Mouse (Mus musculus): ENCODE data around the gene Ube2v1. TPM values are rescaled to one million over a fixed set of nuclear protein-coding genes. Genes with fewer than 3 reads are reported as not detected.
A peak's percentile ranks its signal among the peaks of the same experiment; 100 is the strongest.

The Ube2v1 gene
- polyA plus RNA-seq, 1 experiment = 314 TPM

DNA sequence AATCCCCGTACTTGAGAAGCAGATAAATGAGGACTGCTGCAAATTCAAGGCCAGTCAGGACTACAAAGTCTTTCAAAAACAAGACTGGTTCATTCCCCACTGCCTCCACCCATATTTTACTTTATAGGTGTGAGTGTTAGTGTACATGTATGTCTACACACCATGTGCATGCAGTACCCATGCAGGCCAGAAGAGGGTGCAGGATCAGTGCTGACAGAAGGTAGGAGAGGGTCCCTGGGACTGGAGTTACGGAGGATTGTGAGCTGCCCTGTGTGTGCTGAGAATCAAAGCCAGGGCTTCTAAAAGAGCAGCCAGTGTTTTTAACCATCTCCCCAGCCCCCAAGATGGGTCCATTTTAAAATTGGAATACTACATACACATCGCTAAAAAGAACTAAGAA, 8.4 kb upstream of the Ube2v1 start:
- H3K36me3 ChIP-seq (replicated peaks; ENCODE audit: low read length) = peaks cover 43% of the 10 kb centered on the region
- H3K4me3 ChIP-seq (replicated peaks) = no peak overlapping the region
- H3K9me3 ChIP-seq = 0 out of 2 replicates have a peak, but pooled peaks cover 3% of the 10 kb centered on the region
- H3K4me1 ChIP-seq = peaks cover 65% of the 10 kb centered on the region
- H3K27me3 ChIP-seq (replicated peaks) = no peaks in the 10 kb centered on the region
- TF ChIP-seq GATA1 (IDR thresholded peaks at IDR 0.05; ENCODE audit: borderline replicate concordance, low read length) = no peak
- no peak for TF ChIP-seq FLI1 (IDR thresholded peaks at IDR 0.05; ENCODE audit: low read length)

GRCm38 (mm10) chr2:167634865-167635512, 3.1 kb upstream of the Ube2v1 start:
- peaks cover 75% of the 10 kb centered on the region for H3K4me1 ChIP-seq
- TF ChIP-seq GATA1 (IDR thresholded peaks at IDR 0.05; ENCODE audit: borderline replicate concordance, low read length) (no peak), FLI1 (IDR thresholded peaks at IDR 0.05; ENCODE audit: low read length) (no peak)
- 0 out of 2 replicates have a peak, but pooled peaks cover 3% of the 10 kb centered on the region for H3K9me3 ChIP-seq
- H3K4me3 ChIP-seq (replicated peaks) = peak overlapping the region; percentile 97
- peaks cover 8% of the 10 kb centered on the region for H3K36me3 ChIP-seq (replicated peaks; ENCODE audit: low read length)
- no peaks in the 10 kb centered on the region for H3K27me3 ChIP-seq (replicated peaks)

DNA sequence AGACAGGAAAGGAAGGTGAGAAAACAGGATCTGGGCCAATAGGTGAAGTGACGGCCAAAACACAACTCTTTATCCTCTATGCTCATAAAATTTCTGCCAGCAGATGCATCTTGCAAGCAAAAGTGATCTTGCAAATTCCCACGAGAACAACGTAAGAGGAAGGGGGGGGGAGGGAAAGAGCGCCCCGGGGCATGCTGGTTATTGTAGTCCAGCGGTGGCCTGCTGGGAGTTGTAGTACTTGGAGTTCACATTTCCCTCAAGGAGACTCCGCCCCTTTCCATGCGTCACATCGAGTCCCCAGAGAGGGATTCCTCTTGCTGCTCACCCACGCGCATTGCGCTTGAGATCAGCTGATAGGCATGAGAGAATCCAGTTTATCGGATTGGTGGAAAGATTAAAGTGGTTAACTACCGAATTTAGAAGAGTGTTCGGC, 2.5 kb upstream of the Ube2v1 start:
- Histone ChIP-seq H3K4me1 (peaks cover 79% of the 10 kb centered on the region), H3K4me3 (replicated peaks) (peak overlapping the region; percentile 97), H3K27me3 (replicated peaks) (no peaks in the 10 kb centered on the region), H3K9me3 (0 out of 2 replicates have a peak, but pooled peaks cover 3% of the 10 kb centered on the region), H3K36me3 (replicated peaks; ENCODE audit: low read length) (peaks cover 10% of the 10 kb centered on the region)
- no peak for TF ChIP-seq FLI1 (IDR thresholded peaks at IDR 0.05; ENCODE audit: low read length)
- peak; percentile 36; the same call in 1 of the 3 replicates for TF ChIP-seq GATA1 (IDR thresholded peaks at IDR 0.05; ENCODE audit: borderline replicate concordance, low read length)

GRCm38 (mm10) chr2:167633537-167633872, 1.6 kb upstream of the Ube2v1 start:
- Histone ChIP-seq H3K27me3 (replicated peaks) (no peaks in the 10 kb centered on the region), H3K4me3 (replicated peaks) (peak overlapping the region; percentile 97), H3K9me3 (0 out of 2 replicates have a peak, but pooled peaks cover 3% of the 10 kb centered on the region), H3K36me3 (replicated peaks; ENCODE audit: low read length) (peaks cover 19% of the 10 kb centered on the region), H3K4me1 (peaks cover 80% of the 10 kb centered on the region)
- TF ChIP-seq FLI1 (IDR thresholded peaks at IDR 0.05; ENCODE audit: low read length) (no peak), GATA1 (IDR thresholded peaks at IDR 0.05; ENCODE audit: borderline replicate concordance, low read length) (no peak)

GRCm38 (mm10) chr2:167632731-167633536, 1.0 kb upstream of the Ube2v1 start:
- H3K36me3 ChIP-seq (replicated peaks; ENCODE audit: low read length) = peaks cover 25% of the 10 kb centered on the region
- H3K4me3 ChIP-seq (replicated peaks) = peak overlapping the region; percentile 97
- TF ChIP-seq FLI1 (IDR thresholded peaks at IDR 0.05; ENCODE audit: low read length) = no peak
- TF ChIP-seq GATA1 (IDR thresholded peaks at IDR 0.05; ENCODE audit: borderline replicate concordance, low read length) = no peak
- H3K27me3 ChIP-seq (replicated peaks) = no peaks in the 10 kb centered on the region
- 0 out of 2 replicates have a peak, but pooled peaks cover 3% of the 10 kb centered on the region for H3K9me3 ChIP-seq
- peaks cover 80% of the 10 kb centered on the region for H3K4me1 ChIP-seq

DNA sequence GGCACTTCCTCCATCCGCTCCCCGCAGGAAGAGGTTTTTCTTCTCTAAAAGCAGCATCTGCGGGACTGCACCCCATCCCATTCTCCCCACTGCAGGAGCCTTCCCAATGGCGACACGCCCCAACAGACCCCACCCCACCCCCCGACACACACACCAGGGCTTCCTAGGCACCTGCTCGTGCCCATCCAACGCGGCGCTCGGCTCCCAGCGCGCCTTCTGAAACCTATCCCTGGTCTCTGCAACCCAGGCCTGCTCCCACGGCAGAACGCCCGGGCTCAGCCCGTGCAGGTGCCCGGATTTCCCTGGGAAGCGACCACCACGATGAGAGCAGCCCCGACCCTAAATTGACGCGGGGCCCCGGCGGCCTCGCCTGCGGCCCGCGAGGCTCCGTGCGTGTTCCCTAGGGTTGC, 709 bp downstream of the Ube2v1 start:
- TF ChIP-seq GATA1 (IDR thresholded peaks at IDR 0.05; ENCODE audit: borderline replicate concordance, low read length) (no peak), FLI1 (IDR thresholded peaks at IDR 0.05; ENCODE audit: low read length) (no peak)

DNA sequence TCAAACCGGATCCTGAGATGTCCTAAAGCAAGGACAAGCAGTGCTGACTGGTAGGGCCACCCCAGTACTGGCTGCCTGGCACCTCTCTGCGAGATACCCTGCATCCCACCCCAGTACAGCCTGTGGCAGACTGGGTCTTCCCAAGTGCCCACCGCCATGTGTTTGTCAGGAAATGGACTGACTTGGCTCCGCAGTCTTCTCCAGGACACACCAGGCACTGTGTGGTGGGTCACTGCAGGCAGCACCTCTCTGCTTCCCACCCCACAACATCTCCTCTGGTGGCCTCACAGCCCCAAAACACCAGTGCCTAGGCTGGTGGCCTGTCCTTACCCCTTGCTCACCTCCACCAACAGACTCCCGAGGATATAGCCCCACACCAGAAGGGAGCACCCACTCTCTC, 1.5 kb downstream of the Ube2v1 start:
- Histone ChIP-seq H3K4me3 (replicated peaks) (peak overlapping the region; percentile 97), H3K4me1 (peaks cover 80% of the 10 kb centered on the region), H3K27me3 (replicated peaks) (no peaks in the 10 kb centered on the region), H3K36me3 (replicated peaks; ENCODE audit: low read length) (peaks cover 43% of the 10 kb centered on the region), H3K9me3 (no peaks in the 10 kb centered on the region)
- TF ChIP-seq FLI1 (IDR thresholded peaks at IDR 0.05; ENCODE audit: low read length) (no peak), GATA1 (IDR thresholded peaks at IDR 0.05; ENCODE audit: borderline replicate concordance, low read length) (no peak)

More for the DNA sequence above, 709 bp downstream of the Ube2v1 start:
- peak overlapping the region; percentile 97 for H3K4me3 ChIP-seq (replicated peaks)
- 0 out of 2 replicates have a peak, but pooled peaks cover 3% of the 10 kb centered on the region for H3K9me3 ChIP-seq
- peaks cover 38% of the 10 kb centered on the region for H3K36me3 ChIP-seq (replicated peaks; ENCODE audit: low read length)
- H3K4me1 ChIP-seq = peaks cover 80% of the 10 kb centered on the region
- no peaks in the 10 kb centered on the region for H3K27me3 ChIP-seq (replicated peaks)

GRCm38 (mm10) chr2:167629665-167630209, 2.2 kb downstream of the Ube2v1 start:
- TF ChIP-seq GATA1 (IDR thresholded peaks at IDR 0.05; ENCODE audit: borderline replicate concordance, low read length) = no peak
- no peak for TF ChIP-seq FLI1 (IDR thresholded peaks at IDR 0.05; ENCODE audit: low read length)
- peaks cover 50% of the 10 kb centered on the region for H3K36me3 ChIP-seq (replicated peaks; ENCODE audit: low read length)
- peaks cover 83% of the 10 kb centered on the region for H3K4me1 ChIP-seq
- no peaks in the 10 kb centered on the region for H3K27me3 ChIP-seq (replicated peaks)
- peak overlapping the region; percentile 97 for H3K4me3 ChIP-seq (replicated peaks)
- no peaks in the 10 kb centered on the region for H3K9me3 ChIP-seq

- H3K9me3 ChIP-seq = no peaks in the 10 kb centered on the region
- no peak; the same call in 2 of the 3 replicates for TF ChIP-seq GATA1 (IDR thresholded peaks at IDR 0.05; ENCODE audit: borderline replicate concordance, low read length)
- TF ChIP-seq FLI1 (IDR thresholded peaks at IDR 0.05; ENCODE audit: low read length) = no peak
- H3K4me1 ChIP-seq = peaks cover 79% of the 10 kb centered on the region
- H3K27me3 ChIP-seq (replicated peaks) = no peaks in the 10 kb centered on the region
- H3K4me3 ChIP-seq (replicated peaks) = peak overlapping the region; percentile 97
- H3K36me3 ChIP-seq (replicated peaks; ENCODE audit: low read length) = peaks cover 54% of the 10 kb centered on the region
These were observed 3.0 kb downstream of the Ube2v1 start for GRCm38 (mm10) chr2:167628872-167629271.

All from megakaryocyte, embryonic 14.5 days (primary cell).